Mouse (Mus musculus): ENCODE measurements around the gene B430305J03Rik. TPM values are rescaled to one million over a fixed set of nuclear protein-coding genes. Genes with fewer than 3 reads are reported as not detected.

Gene B430305J03Rik
- polyA plus RNA-seq, 1 experiment from 2014 or later: not detected

DNA sequence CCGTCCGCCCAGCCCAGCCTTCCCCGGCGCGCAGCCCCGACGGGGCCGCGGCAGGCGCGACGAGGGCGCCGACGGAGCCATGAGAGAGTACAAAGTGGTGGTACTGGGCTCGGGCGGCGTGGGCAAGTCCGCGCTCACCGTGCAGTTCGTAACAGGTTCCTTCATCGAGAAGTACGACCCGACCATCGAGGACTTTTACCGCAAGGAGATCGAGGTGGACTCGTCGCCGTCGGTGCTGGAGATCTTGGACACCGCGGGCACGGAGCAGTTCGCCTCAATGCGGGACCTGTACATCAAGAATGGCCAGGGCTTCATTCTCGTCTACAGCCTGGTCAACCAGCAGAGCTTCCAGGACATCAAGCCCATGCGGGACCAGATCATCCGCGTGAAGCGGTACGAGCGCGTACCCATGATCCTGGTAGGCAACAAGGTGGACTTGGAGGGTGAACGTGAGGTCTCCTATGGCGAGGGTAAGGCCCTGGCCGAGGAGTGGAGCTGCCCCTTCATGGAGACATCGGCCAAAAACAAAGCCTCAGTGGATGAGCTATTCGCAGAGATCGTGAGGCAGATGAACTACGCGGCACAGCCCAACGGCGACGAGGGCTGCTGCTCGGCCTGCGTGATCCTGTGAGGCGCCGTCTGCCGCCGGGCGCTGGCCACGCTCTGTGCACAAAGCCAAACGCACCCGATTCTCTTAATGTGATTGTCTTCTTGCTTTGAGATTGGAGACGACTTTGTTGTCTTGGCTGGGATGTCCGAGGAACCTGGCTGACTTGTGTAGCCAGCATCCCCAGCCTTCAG lies 573 bp downstream of the B430305J03Rik start:
- peak overlapping the region; percentile 82 for H3K4me3 ChIP-seq
- no peaks in the 10 kb centered on the region for H3K9me3 ChIP-seq
- peak overlapping the region; percentile 86 for H3K4me2 ChIP-seq (replicated peaks)
- H3K4me1 ChIP-seq: 0 out of 2 replicates have a peak, but pooled peaks cover 3% of the 10 kb centered on the region
- H3K27ac ChIP-seq: peak overlapping the region; percentile 89
- ATAC-seq (ENCODE audit: insufficient number of reproducible peaks, insufficient read depth, low FRiP score, low TSS enrichment): no peak; the same call in 1 of the 2 replicates
- H3K9ac ChIP-seq: peak overlapping the region; percentile 82
- under 1% methylated on average over 68 of the region's 68 CpGs for WGBS
- no peaks in the 10 kb centered on the region for H3K36me3 ChIP-seq
- no peaks in the 10 kb centered on the region for H3K27me3 ChIP-seq

DNA sequence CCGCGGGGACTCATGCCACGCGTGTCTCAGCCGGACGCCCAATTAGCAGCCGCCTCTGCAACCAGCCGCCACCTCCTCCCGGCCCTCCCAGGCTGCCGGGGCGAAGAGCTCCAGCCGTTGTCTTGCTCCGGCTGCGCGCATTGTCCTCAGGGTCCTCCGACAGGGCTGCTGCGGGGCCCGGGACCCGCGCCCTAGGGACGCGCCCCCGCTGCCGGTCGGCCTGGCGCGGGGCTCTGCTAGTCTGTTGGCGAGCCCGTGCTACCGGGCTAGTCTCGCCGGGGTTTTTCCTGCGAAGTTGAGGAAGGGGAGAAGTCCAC lies 1.1 kb downstream of the B430305J03Rik start:
- H3K9me3 ChIP-seq: no peaks in the 10 kb centered on the region
- no peaks in the 10 kb centered on the region for H3K36me3 ChIP-seq
- H3K4me3 ChIP-seq: peak overlapping the region; percentile 82
- H3K27me3 ChIP-seq: no peaks in the 10 kb centered on the region
- WGBS: under 1% methylated on average over 33 of the region's 33 CpGs
- peak overlapping the region; percentile 86 for H3K4me2 ChIP-seq (replicated peaks)
- ATAC-seq (ENCODE audit: insufficient number of reproducible peaks, insufficient read depth, low FRiP score, low TSS enrichment): peak; percentile 37
- peak overlapping the region; percentile 89 for H3K27ac ChIP-seq
- H3K4me1 ChIP-seq: 0 out of 2 replicates have a peak, but pooled peaks cover 3% of the 10 kb centered on the region
- peak overlapping the region; percentile 82 for H3K9ac ChIP-seq

DNA sequence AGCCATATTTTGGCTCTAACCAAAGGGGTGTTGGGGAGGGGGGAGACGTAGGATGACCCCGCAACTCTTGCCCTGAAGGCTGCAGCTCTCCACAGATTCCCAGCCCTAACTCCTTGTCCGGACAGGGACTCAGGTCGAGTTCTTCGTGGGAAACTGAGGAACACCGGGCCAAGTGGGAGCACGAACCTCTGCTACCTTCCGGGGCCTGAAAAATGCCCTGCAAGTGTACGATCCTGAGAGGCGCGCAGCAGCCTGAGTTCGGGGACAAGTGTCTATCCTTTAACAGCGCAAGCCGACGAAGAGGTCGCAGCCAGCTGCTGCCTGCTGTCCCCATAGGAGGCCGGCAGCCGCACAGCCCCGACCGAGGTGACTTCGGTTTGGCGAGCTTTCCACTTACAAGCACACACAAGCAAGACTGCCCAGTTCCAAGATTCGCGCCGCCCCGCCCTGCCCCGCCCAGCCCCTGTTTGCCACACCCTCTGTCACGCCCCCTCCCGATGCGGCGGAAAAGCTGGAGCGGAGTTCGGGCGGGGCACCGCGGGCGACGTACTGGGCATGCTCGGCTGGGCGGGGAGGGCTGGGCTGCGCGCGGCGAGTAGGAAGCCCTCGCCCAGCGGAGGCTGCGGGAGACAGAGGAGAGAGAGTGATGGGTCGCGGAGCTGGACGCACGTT lies 1.6 kb downstream of the B430305J03Rik start:
- WGBS: under 1% methylated on average over 38 of the region's 51 CpGs
- Histone ChIP-seq H3K9me3 (no peaks in the 10 kb centered on the region), H3K4me2 (replicated peaks) (peak overlapping the region; percentile 86), H3K36me3 (no peaks in the 10 kb centered on the region), H3K9ac (peak overlapping the region; percentile 82), H3K27ac (peak overlapping the region; percentile 89), H3K27me3 (no peaks in the 10 kb centered on the region), H3K4me1 (0 out of 2 replicates have a peak, but pooled peaks cover 3% of the 10 kb centered on the region), H3K4me3 (peak overlapping the region; percentile 82)
- peak; percentile 88 for ATAC-seq (ENCODE audit: insufficient number of reproducible peaks, insufficient read depth, low FRiP score, low TSS enrichment)

DNA sequence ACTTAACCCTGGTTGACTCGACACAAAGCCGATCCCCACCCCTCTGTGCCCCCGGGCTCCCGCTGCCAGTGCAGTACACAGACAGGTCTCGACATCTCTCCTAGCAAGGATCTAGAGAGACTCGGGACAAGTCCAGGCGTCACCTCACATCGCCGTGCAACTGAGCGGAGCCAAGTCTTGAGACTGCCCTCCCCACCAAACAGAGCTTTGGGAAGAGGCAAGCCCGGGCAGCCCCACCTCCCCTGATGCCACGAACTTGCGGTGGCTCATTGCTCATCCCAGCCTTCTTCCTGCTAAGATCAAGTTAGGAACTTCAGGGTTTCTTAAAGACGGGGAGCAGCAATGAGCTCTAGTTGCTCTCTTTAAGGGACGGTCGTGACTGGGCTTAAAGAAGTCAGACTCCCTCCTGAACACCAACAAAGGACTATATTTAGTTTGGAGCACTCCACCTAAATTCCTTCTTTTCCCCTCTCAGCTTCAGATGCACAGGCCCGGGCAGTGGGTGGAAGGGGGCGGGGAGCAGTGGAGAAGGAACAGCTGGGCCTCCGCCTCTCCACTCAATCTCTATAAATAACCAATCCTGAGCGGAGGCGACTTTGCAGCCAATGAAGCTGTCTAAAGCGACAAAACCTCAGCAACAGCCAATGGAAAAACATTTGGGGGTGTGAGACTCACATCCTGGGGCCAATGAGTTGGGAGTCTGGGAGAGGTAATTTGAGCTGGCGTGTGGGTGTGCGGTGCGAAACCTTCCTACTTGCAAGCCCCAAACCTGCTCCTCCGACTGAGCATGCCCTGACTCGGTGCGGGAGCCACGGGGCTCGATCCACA lies 2.4 kb downstream of the B430305J03Rik start:
- H3K4me2 ChIP-seq (replicated peaks): peak overlapping the region; percentile 86
- no peaks in the 10 kb centered on the region for H3K36me3 ChIP-seq
- peak; percentile 97 for ATAC-seq (ENCODE audit: insufficient number of reproducible peaks, insufficient read depth, low FRiP score, low TSS enrichment)
- H3K9ac ChIP-seq: peak overlapping the region; percentile 65
- H3K4me1 ChIP-seq: 0 out of 2 replicates have a peak, but pooled peaks cover 6% of the 10 kb centered on the region
- peak overlapping the region; percentile 92 for H3K27ac ChIP-seq
- H3K4me3 ChIP-seq: peak overlapping the region; percentile 82
- WGBS: under 1% methylated on average over 30 of the region's 30 CpGs
- no peaks in the 10 kb centered on the region for H3K9me3 ChIP-seq
- H3K27me3 ChIP-seq: no peaks in the 10 kb centered on the region

DNA sequence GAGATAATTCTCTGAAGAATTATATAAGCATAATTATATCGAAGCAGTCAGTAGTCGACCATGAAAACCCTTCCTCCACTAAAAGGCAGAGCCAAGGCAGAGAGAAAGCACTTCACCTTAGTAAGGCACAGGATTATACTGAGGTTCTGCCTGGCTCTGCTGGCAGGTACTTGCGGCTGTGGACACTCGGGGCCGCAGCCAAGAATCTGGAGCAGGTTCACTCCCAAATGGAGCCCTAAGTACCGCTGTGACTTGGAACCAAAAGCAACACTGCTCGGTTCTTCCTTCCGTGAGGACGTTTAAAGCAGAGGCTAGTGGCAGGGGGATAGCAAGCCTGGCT lies 3.0 kb downstream of the B430305J03Rik start:
- H3K9me3 ChIP-seq: no peaks in the 10 kb centered on the region
- 8% methylated on average over 9 of the region's 9 CpGs for WGBS
- H3K4me1 ChIP-seq: 0 out of 2 replicates have a peak, but pooled peaks cover 6% of the 10 kb centered on the region
- no peaks in the 10 kb centered on the region for H3K27me3 ChIP-seq
- ATAC-seq (ENCODE audit: insufficient number of reproducible peaks, insufficient read depth, low FRiP score, low TSS enrichment): no peak
- peak overlapping the region; percentile 92 for H3K27ac ChIP-seq
- H3K4me3 ChIP-seq: peak overlapping the region; percentile 82
- H3K9ac ChIP-seq: peak overlapping the region; percentile 65
- peak overlapping the region; percentile 86 for H3K4me2 ChIP-seq (replicated peaks)
- no peaks in the 10 kb centered on the region for H3K36me3 ChIP-seq

DNA sequence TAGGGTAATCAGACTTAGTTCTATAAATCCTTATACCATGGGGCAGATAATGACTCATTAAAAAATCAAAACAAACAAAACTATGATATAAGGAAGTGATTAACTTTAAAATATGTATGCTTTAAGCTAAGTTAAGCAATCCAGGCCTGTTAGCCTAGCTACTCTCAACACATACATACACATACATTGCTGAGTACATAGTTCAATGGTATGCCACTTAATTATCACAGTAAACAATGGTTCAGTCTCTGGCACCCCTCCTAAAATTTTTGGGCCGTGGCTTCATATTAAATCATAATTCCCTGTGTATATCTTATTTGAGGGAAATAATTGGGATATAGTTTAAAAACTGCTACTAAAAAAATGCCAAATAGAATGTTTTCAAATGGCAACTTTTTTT lies 4.4 kb downstream of the B430305J03Rik start, which contains the start of gene Rap2b:
Gene Rap2b, plus strand, starts transcription at position 301 of the 400 bp plus-strand sequence.
- no peak within 1 kb of the TSS for H3K4me3 ChIP-seq
- WGBS: 79% methylated on average over 1 of the region's 1 CpGs

DNA sequence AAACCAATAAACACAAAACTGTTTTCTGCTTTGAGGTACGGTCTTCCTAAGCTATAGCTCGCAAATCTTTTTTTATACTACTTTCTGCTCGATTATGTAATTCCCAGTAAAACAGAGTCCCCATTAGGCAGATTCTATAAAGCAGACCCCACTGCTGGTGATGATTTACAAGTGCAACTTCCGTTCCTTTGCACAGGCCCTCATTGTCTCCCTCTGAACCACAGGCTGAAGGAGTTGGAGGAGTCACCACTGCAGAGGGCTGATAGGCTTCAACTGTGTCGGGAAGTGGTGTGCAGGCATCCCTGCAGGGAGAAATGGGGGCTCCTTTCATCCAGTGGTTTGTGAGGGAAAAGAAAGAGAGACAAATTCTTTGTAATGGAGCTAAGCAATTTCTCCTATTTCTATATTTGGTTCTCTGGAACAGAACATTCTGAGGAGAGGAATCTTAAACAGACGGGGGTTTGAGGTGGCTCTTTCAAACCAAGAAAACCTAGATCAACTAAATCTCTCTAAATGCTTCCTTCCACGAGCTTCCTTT lies 6.9 kb downstream of the B430305J03Rik start:
- H3K27me3 ChIP-seq: no peaks in the 10 kb centered on the region
- no peak overlapping the region for H3K9ac ChIP-seq
- 40% methylated on average over 7 of the region's 7 CpGs for WGBS
- no peaks in the 10 kb centered on the region for H3K9me3 ChIP-seq
- H3K4me3 ChIP-seq: no peak overlapping the region
- no peak overlapping the region for H3K4me2 ChIP-seq (replicated peaks)
- H3K36me3 ChIP-seq: no peaks in the 10 kb centered on the region
- ATAC-seq (ENCODE audit: insufficient number of reproducible peaks, insufficient read depth, low FRiP score, low TSS enrichment): no peak
- 0 out of 2 replicates have a peak, but pooled peaks cover 2% of the 10 kb centered on the region for H3K4me1 ChIP-seq
- H3K27ac ChIP-seq: no peak overlapping the region

More for the DNA sequence above, 4.4 kb downstream of the B430305J03Rik start, which contains the start of gene Rap2b:
- no peaks in the 10 kb centered on the region for H3K36me3 ChIP-seq
- H3K9me3 ChIP-seq: no peaks in the 10 kb centered on the region
- H3K27ac ChIP-seq: no peak within 1 kb of the TSS
- ATAC-seq (ENCODE audit: insufficient number of reproducible peaks, insufficient read depth, low FRiP score, low TSS enrichment): no peak
- H3K4me1 ChIP-seq: 0 out of 2 replicates have a peak, but pooled peaks cover 2% of the 10 kb centered on the region
- H3K4me2 ChIP-seq (replicated peaks): no peak within 1 kb of the TSS; the same call in 1 of the 2 replicates
- no peak within 1 kb of the TSS for H3K9ac ChIP-seq
- H3K27me3 ChIP-seq: no peaks in the 10 kb centered on the region

DNA sequence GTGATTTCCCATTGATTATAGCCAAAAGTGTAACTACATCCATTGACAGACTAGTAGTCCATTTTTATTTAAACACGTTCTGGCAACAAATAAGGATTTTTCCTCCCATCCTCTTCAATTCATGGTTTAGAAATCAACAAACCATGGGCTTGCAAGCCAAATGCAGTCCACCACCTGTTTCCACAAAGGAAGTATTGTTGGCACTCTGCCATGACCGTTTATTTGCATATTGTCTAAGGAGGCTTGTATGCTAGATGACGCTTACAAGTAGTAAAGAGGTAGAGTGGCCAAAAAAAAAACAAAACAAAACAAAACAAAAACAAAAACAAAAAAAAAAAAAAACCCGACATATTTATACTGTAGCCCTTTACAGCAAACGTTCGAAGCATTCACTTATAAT lies 7.6 kb downstream of the B430305J03Rik start:
- ATAC-seq (ENCODE audit: insufficient number of reproducible peaks, insufficient read depth, low FRiP score, low TSS enrichment): no peak
- Histone ChIP-seq H3K36me3 (no peaks in the 10 kb centered on the region), H3K4me1 (0 out of 2 replicates have a peak, but pooled peaks cover 2% of the 10 kb centered on the region), H3K27ac (no peak overlapping the region), H3K9ac (no peak overlapping the region), H3K4me3 (no peak overlapping the region), H3K4me2 (replicated peaks) (no peak overlapping the region), H3K27me3 (no peaks in the 10 kb centered on the region), H3K9me3 (no peaks in the 10 kb centered on the region)
- WGBS: 64% methylated on average over 6 of the region's 6 CpGs

DNA sequence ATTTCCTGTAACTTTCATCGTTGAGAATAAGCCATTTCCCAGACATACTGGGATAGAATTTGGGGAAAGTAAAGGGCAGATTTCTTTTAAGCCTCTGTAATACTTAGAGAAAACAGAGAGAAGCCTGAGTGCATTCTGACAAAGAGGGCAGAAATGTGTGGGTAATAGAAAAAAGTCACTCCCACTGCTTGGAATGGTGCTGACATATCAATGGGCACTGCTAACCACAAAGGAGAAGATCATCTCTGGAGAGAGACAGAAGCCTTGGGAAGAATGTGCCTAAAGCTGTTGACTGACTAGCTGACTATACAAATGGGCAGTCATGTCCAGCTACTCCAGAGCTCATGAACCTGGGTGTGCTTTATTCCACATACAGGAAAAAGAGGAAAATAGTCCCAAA lies 10.3 kb downstream of the B430305J03Rik start:
- no peak for ATAC-seq (ENCODE audit: insufficient number of reproducible peaks, insufficient read depth, low FRiP score, low TSS enrichment)
- H3K4me1 ChIP-seq: 0 out of 2 replicates have a peak, but pooled peaks cover 2% of the 10 kb centered on the region
- H3K9me3 ChIP-seq: no peaks in the 10 kb centered on the region
- H3K9ac ChIP-seq: no peak overlapping the region
- no peak overlapping the region for H3K4me3 ChIP-seq
- H3K27ac ChIP-seq: no peak overlapping the region
- H3K4me2 ChIP-seq (replicated peaks): no peak overlapping the region
- H3K27me3 ChIP-seq: no peaks in the 10 kb centered on the region
- H3K36me3 ChIP-seq: no peaks in the 10 kb centered on the region
- 43% methylated on average over 1 of the region's 1 CpGs for WGBS

DNA sequence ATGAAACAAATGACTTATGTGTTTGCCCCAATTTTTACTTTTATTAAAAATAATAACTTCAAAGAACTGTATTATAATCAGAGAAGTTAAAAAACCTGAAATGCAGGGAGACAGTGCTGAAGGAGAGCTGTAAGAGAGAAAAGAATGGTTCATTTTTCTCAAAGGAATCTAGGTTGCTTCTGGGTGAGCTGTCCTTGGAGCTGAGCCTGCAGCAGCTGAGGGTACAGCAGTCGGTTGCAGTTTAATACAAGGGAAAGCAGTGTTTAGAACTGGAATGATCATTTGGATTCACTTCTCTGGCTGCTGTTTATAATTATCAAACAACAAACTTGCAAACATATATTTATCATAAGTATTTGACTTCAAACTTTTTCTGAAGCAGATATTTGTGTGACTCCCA lies 16.3 kb downstream of the B430305J03Rik start:
- no peak overlapping the region for H3K27ac ChIP-seq
- no peaks in the 10 kb centered on the region for H3K27me3 ChIP-seq
- no peak for ATAC-seq (ENCODE audit: insufficient number of reproducible peaks, insufficient read depth, low FRiP score, low TSS enrichment)
- H3K4me3 ChIP-seq: no peak overlapping the region
- WGBS: 47% methylated on average over 1 of the region's 1 CpGs
- H3K4me1 ChIP-seq: peaks cover 4% of the 10 kb centered on the region; the same call in 1 of the 2 replicates
- H3K9me3 ChIP-seq: no peaks in the 10 kb centered on the region
- no peak overlapping the region for H3K9ac ChIP-seq
- no peaks in the 10 kb centered on the region for H3K36me3 ChIP-seq
- no peak overlapping the region for H3K4me2 ChIP-seq (replicated peaks)

DNA sequence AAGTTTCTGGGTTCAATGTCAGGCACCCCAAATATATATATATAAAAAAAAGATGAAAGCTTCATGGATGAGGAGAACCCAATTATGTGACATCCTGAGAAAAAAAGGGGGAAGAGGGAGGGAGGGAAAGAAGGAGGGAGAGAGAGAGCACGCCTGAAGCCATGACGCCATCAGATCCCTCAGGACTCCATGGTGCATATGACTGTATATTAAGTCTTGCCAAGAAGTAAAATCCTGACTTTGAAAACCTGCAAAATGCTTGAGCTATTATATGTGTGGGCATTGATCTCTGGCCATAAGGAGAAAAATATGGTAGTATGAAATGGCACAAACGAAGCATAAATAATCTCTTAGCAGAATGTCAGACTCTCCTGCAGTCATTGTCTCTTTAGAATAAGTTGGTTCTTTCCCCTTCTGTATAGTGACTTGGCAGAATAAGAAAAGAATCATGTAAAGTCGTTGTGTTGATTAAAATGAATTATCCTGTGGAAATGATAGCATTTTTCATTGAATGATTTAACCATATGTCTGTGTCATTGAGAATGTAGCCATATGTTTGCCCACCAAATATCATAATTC lies 17.6 kb downstream of the B430305J03Rik start:
- H3K36me3 ChIP-seq: no peaks in the 10 kb centered on the region
- ATAC-seq (ENCODE audit: insufficient number of reproducible peaks, insufficient read depth, low FRiP score, low TSS enrichment): no peak
- H3K9me3 ChIP-seq: no peaks in the 10 kb centered on the region
- H3K4me1 ChIP-seq: peaks cover 4% of the 10 kb centered on the region; the same call in 1 of the 2 replicates
- H3K27ac ChIP-seq: no peak overlapping the region
- H3K27me3 ChIP-seq: no peaks in the 10 kb centered on the region
- no peak overlapping the region for H3K4me3 ChIP-seq
- WGBS: 83% methylated on average over 4 of the region's 4 CpGs
- no peak overlapping the region for H3K9ac ChIP-seq
- no peak overlapping the region for H3K4me2 ChIP-seq (replicated peaks)
